Mouse (Mus musculus) heart, adult 2 months (tissue): ENCODE measurements around the gene Zmynd8.
A peak's percentile ranks its signal among the peaks of the same experiment; 100 is the strongest.

Source experiments
- CTCF ChIP-seq: fragments of 200-600 bp; IDR thresholded peaks from 2 replicates; pipeline ENCODE4 v1.8.1; 2022; ENCODE audit warnings: antibody characterized with exemption, mild to moderate bottlenecking, moderate library complexity
- EP300 ChIP-seq: fragments of 200-500 bp; IDR thresholded peaks from 2 replicates; pipeline ENCODE4 v1.6.1; 2011; ENCODE audit warnings: low read depth, low read length, control low read depth; ENCODE audit not compliant: insufficient read depth
- POLR2A ChIP-seq: fragments of 200-500 bp; IDR thresholded peaks from 2 replicates; pipeline ENCODE4 v1.6.1; 2011; ENCODE audit warnings: mild to moderate bottlenecking, low read depth, low read length, control low read depth; ENCODE audit not compliant: insufficient read depth

GRCm38 (mm10) chr2:165852453-165852852 lies 46.4 kb downstream of the Zmynd8 start:
- peak; percentile 64 for TF ChIP-seq CTCF
- peak; percentile 79; the same call in 1 of the 2 replicates for TF ChIP-seq EP300
- TF ChIP-seq POLR2A = no peak
